Mouse (Mus musculus) left cerebral cortex, adult 18-20 months (tissue): ENCODE data around the gene Incenp. TPM values are rescaled to one million over a fixed set of nuclear protein-coding genes. Genes with fewer than 3 reads are reported as not detected.
"Not testable (repeated sequence)": the region's sequence is repeated elsewhere in the genome, so short reads cannot be mapped to it uniquely, and the experiment has no call there.

Experiments
- DNase-seq, 2 experiments: peaks; one replicate each; pipeline ENCODE4 v3.0.0; 2021 to 2022; ENCODE audit warnings: low spot score in 2 of 2, mixed read lengths in 1 of 2
- total RNA-seq, 2 experiments: library from RNA; stranded (reverse); gene quantifications; 2 replicates each; pipeline ENCODE4 v1.2.3; 2021

Incenp gene
- total RNA-seq, 2 experiments from 2014 or later = 31.2 to 37.3 TPM

GRCm38 (mm10) chr19:9920835-9921784, 21.8 kb upstream of the Incenp start:
- DNase-seq = peak in 1 of 2 experiments; percentile 47

- no peak for DNase-seq
Observed at GRCm38 (mm10) chr19:9918176-9918861, 19.0 kb upstream of the Incenp start.

GRCm38 (mm10) chr19:9917727-9918126, 18.4 kb upstream of the Incenp start:
- DNase-seq = no peak

GRCm38 (mm10) chr19:9915935-9916334, 16.6 kb upstream of the Incenp start:
- peak; percentile 83 to 95 for DNase-seq

- no peak for DNase-seq
Observed at GRCm38 (mm10) chr19:9914346-9914745, 15.0 kb upstream of the Incenp start.

- no peak for DNase-seq
Observed at GRCm38 (mm10) chr19:9913784-9914183, 14.4 kb upstream of the Incenp start.

- peak; percentile 19 to 38 for DNase-seq
Observed at GRCm38 (mm10) chr19:9911314-9911754, 12.0 kb upstream of the Incenp start.

- DNase-seq = no peak
Observed at GRCm38 (mm10) chr19:9909351-9909750, 10.0 kb upstream of the Incenp start.

- DNase-seq = not testable (repeated sequence)
Observed at GRCm38 (mm10) chr19:9900696-9901095, 1.3 kb upstream of the Incenp start.

GRCm38 (mm10) chr19:9899780-9900146, 412 bp upstream of the Incenp start:
- no peak for DNase-seq

GRCm38 (mm10) chr19:9898339-9899066, 848 bp downstream of the Incenp start:
- no peak for DNase-seq

- no peak for DNase-seq
Observed at GRCm38 (mm10) chr19:9896067-9896466, 3.3 kb downstream of the Incenp start.

- DNase-seq = no peak
Observed at GRCm38 (mm10) chr19:9886771-9887170, 12.6 kb downstream of the Incenp start.

- no peak for DNase-seq
Observed at GRCm38 (mm10) chr19:9886348-9886747, 13.0 kb downstream of the Incenp start.

GRCm38 (mm10) chr19:9878186-9878835, 21.0 kb downstream of the Incenp start:
- DNase-seq = peak; percentile 49 to 69

GRCm38 (mm10) chr19:9865466-9865865, 33.9 kb downstream of the Incenp start:
- DNase-seq = no peak

GRCm38 (mm10) chr19:9864856-9865255, 34.5 kb downstream of the Incenp start:
- DNase-seq = no peak

- not testable (repeated sequence) for DNase-seq
Observed at GRCm38 (mm10) chr19:9860821-9861220, 38.5 kb downstream of the Incenp start.

GRCm38 (mm10) chr19:9849368-9850075, 49.8 kb downstream of the Incenp start:
- DNase-seq = not testable (repeated sequence)

GRCm38 (mm10) chr19:9847262-9847661, 52.1 kb downstream of the Incenp start, which contains the start of gene Scgb2a2:
TSS of gene Scgb2a2 (plus strand) at chr19:9847562.
- no peak for DNase-seq
